Mouse (Mus musculus) adrenal gland, postnatal 25 days (tissue): ENCODE results near the gene Zxdc. TPM values are rescaled to one million over a fixed set of nuclear protein-coding genes. Genes with fewer than 3 reads are reported as not detected.

Source experiments
- DNase-seq: peaks from one replicate; pipeline ENCODE4 v3.0.0; 2021; ENCODE audit warnings: mixed read lengths
- long read RNA-seq: library from polyadenylated mRNA; stranded (forward); transcript quantifications from one replicate; pipeline ENCODE4 v2.0.0, GENCODE M21; 2021
- total RNA-seq: library from RNA; stranded (reverse); gene quantifications from 2 replicates; pipeline ENCODE4 v1.2.3, GENCODE M21; 2021

The Zxdc gene
- total RNA-seq: 23.0 and 24.6 TPM in 2 replicates
- long read RNA-seq, full-length matches to known transcripts: 12 of 20 reads
- long read RNA-seq, partial matches to known transcripts: 5 of 20 reads
- long read RNA-seq, other reads (novel, unspliced or antisense): 3 of 20 reads

- DNase-seq: peak; percentile 99
Measured at GRCm38 (mm10) chr6:90368976-90369724, at the start of gene Zxdc. Gene Zxdc, plus strand, starts transcription at chr6:90369492.

DNA sequence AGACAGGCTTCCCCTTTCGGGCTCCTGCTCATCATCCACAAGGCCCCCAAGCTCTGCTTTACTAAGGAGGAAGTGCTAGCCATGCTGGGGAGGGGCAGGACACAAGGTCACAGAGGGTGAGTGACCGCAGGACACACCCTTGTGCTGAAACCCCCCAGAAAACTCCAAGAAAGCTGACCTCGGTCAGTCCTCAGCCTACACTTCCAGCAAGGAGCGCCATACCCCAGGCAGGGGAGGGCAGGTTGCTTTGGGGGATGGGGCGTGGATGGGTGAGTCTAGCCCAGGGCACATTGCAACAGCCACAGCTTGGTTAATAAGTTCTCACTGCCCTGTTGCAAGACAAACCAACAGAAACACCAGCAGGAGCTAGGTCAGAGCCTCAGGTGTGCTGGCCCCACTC, 48.9 kb upstream of the Zxdc start:
- no peak for DNase-seq

- no peak for DNase-seq
Measured at GRCm38 (mm10) chr6:90321811-90322210, 47.5 kb upstream of the Zxdc start.

GRCm38 (mm10) chr6:90324026-90324425, 45.3 kb upstream of the Zxdc start:
- DNase-seq: no peak

DNA sequence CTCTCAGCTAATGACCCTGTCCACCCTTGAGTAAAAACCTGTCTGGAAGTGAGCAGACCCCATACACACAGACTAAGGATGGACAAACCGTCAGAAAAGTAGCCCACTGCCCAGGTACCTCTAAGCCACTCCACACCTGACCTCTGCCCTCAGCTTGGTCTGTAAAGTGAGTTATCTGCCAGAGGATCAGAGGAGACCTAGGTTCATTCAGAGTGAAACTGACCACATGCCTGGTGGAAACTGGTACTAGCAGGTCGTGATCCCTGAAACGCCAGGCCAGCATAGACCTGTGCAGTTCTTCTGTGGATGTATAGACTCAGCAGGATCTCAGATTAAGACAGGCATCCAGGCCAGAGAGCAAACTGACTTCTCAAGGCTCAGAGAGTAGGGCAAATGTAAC, 44.8 kb upstream of the Zxdc start:
- DNase-seq: no peak

DNA sequence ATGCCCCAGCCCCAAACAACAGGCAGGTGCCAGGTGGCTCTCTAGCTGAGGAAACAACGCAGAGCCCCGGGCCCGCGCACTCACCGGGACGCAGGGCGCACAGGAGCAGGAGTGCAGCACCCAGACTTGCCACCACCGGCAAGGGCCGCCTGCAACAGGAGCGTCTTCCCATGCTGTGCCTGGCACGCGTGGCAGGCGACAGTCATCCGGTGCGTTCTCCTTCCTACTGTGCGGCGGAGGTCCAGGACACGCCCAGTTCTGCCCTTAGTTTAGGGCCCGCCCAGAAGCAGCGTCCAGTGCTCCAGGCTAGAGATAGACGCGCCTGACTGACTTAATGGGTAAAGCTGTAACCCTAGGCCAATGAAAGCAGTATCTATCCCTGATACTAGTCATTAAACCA, 44.3 kb upstream of the Zxdc start, which contains the start of gene Chst13:
TSS of gene Chst13 (minus strand) at position 195 of the 400 bp plus-strand sequence.
- DNase-seq: peak; percentile 45

DNA sequence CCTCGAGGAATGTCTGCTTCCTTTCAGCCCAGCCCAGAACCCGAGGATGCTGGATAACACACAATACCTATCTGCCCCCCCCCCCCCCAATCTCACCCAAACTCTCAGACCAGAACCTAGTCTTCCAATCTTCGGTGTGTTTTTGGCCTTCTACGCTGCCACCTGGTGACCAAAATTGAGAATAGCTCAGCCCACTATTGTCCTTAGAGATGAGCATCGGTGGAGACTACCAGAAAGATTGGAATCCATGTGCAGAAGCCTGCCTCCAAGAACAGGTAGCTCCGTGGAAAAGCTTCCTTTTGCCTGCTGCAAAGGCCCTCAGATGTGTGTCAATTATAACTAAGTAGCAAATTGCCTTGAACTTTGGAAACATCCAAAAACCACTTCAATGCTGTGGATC, 41.6 kb upstream of the Zxdc start:
- no peak for DNase-seq

- peak; percentile 30 for DNase-seq
Measured at GRCm38 (mm10) chr6:90329953-90330352, 39.3 kb upstream of the Zxdc start.

- no peak for DNase-seq
Measured at GRCm38 (mm10) chr6:90332561-90333425, 36.5 kb upstream of the Zxdc start, which contains the start of gene Uroc1. Gene Uroc1, plus strand, starts transcription at chr6:90333284.

- DNase-seq: no peak
Measured at GRCm38 (mm10) chr6:90334244-90334643, 35.0 kb upstream of the Zxdc start.

- no peak for DNase-seq
Measured at GRCm38 (mm10) chr6:90342343-90342742, 26.9 kb upstream of the Zxdc start.

DNA sequence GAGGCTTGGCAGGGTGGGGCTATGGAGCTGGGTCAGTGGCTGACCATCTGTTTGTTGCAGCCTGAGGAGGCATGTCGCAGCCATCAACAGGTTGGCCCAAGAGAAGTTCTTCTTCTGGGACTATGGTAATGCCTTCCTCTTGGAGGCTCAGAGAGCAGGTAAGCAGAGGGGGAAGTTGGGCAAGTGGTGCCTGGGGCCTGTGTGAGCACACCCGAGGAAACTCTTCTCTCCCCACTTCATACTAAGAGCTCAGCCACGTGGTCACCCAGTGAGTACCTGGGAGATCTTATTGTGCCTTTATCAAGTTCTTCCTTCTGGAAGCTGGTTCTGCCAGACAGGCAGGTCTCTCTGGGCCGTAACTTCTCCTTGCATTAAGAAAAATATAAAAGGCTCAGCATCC, 22.1 kb upstream of the Zxdc start:
- no peak for DNase-seq

DNA sequence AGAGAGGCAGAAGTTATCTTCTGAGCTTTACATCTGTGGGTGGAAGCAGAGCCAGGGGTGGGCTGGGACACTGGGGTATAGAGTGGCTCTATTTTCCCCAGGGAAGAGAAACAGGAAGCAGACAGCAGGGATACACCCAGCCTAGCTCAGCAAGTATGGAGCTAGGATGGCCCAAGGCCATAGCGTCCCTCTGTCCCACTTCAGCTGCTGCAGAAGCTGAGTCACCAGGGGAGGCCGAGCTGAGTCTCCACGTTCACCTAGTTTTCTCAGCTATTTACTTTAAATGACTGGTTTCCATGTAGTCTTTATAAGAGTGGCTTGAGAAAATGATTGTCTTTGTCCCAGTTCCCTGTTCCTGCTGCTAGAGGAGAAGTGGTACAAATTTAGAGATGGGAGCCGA, 20.8 kb upstream of the Zxdc start:
- peak; percentile 20 for DNase-seq

- DNase-seq: no peak
Measured at GRCm38 (mm10) chr6:90350011-90350410, 19.3 kb upstream of the Zxdc start.

DNA sequence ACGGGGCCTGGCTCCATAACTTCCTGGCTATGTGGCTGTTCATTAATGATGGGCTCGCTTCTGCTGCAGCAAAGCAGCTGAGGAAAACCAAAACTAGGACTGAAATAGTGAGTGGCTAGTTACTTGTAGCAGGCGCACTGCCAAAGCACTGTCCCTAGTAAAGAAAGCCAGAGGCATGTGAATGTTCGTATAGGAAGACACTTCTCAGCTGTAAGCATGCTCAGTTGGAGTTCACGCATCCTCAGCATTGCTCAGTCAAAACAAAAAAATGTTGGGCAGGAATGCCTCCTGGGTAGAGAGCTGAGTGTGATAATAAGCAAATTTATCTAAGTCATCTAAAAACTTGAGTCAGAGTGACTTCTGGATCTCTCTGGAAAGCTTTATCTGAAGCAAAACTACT, 11.2 kb upstream of the Zxdc start:
- DNase-seq: no peak

DNA sequence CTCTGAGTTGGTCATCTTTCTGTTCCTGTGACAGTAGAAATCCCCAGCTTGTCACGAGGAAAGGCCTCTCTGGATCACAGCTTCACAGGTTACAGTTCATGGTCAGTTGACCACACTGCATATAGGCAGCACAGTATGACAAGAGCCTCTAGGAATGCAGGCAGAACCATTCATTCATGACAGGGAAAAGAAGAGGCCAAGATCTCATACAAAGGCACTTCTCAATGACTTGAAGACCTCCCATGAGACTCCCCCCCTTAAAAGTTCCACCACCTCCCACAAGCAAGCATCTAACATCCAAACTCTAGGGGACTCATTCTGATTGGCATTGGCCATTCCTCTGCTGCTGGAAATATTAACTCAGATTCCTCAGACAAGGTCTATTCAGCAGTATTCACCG, 9.8 kb upstream of the Zxdc start:
- DNase-seq: no peak

DNA sequence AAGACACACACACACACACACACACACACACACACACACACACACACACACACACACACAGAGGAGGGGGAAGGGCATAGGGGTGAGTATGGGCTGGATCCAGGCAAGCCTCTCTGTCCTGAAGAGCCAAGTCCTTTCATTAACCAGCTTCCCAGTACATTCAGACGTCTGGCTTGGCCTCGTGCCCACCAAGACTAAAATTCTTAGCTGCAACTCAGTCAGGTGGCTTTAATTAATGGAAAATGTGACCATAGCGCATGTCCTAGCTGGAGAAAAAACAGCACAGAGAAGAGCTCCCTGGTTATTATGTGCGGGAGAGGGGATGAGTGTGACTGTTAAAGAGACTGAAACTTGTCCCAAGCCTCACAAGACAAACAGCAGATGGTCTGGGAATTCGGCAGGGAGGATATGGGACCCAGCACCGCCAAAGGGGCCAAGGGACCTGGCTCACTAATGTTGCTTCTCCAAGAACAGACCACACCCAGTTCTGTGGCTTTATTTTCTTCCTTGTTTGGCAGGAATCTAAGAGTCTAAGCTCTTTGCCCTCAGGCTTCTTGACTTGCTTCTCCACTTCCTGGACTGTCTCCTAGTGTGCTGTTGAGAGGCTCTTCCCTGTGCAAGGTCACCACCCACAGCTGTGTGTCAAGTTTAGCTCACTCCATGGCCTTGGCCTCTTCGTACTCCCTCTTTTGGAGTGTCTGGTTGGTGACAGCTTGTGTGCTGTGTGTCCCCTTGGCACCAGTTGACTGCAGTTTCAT, 9.1 kb upstream of the Zxdc start:
- peak; percentile 53 for DNase-seq

DNA sequence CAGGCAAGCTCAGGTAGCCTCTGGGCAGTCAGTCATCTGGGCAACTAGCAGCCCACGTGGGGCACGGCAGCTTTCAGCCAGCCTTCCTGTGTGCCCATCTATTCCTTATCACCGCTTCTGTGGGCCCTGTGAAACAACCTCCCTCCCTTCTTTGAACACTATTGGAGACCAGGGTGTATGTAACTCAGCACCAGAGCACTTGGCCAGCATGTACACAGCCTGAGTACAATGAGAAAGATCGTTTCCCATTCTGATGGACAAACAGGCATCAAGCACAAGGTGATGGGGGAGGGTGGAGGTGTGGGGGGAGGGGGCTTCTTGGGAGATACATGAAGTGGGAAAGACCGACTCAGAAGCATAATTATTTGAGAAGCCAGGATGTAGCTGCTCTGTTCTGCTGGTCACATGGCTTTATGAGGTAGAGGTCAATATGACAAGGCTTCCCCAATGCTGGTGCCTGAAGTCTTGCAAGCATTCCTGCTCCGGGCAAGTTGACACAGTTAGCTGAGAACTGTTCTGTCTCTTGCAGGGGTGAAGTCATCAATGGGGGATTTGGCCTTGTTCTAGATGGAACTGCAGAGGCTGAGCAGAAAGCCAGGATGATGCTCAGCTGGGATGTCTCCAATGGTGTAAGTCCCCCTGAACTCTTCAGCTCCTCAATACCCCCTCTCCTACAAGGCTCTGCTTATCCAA, 8.2 kb upstream of the Zxdc start:
- DNase-seq: no peak

DNA sequence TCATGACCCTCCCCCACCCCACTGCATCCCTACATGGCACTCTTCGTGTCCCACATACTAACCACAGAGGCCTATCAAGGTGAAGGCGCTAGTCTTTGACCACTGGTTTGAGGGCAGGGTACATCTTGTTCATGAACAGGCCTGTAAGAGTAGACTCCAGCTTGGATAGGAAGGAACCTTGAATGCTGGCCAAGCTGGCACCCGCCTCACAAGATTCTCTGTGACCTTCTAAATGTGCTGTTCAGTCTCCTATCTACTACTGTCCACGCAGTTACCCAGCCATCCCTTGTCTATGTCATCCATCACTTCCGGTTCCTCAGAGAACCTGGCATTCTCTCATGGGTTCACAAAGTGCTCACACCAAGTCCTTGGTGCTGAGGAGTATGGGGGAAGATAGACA, 6.0 kb upstream of the Zxdc start:
- DNase-seq: peak; percentile 69

DNA sequence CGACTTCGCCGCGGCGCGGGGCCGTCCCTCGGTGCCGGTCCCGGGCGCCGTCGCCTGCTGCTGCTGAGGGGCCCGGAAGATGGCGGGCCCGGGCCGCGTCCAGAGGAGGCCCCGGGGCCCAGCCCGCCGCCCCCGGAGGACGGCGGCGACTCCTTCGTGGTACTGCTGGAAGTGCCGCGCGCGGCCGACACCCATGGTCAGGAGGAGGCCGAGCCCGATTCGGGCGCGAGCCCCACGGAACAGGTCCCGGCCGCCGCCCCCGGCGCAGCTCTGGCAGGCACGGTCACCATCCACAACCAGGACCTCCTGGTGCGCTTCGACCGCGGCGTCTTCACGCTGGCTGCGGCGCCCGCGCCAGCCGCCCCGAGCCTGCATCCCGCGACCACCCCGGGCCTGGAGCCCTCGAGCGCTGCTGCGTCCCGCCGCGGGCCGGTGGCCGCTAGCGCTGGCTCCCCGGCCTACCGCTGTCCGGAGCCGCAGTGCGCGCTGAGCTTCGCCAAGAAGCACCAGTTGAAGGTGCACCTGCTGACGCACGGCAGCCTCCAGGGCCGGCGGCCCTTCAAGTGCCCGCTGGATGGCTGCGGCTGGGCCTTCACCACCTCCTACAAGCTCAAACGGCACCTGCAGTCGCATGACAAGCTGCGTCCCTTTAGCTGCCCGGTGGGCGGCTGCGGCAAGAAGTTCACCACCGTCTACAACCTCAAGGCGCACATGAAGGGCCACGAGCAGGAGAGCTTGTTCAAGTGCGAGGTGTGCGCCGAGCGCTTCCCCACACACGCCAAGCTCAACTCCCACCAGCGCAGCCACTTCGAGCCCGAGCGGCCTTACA, 647 bp downstream of the Zxdc start:
- peak; percentile 35 for DNase-seq

DNA sequence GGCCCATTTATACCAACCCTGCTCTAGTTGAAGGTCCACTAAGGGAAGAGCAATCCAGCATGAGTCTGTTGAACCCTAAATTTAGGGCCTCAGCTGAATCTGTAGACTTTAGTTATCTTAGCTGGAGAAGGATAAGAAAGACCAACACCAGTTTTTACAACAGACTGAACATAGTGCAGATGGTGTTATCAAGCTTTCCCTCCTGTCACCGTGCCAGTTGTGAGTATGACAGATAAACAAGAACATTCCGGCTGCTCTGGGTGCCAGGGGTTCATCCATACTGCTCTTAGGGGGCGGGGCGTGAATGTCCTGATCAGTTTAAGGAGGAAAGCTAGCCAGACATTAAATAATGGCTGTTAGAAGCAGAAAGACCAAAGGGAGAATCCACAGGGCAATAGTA, 5.4 kb downstream of the Zxdc start:
- no peak for DNase-seq
